Mouse (Mus musculus) liver, embryonic 14.5 days (tissue): ENCODE data around the gene Slc45a1.

Experiments used
- CTCF ChIP-seq: IDR thresholded peaks from 2 replicates; pipeline ENCODE4 v1.5.1; 2016; ENCODE audit warnings: antibody characterized with exemption, low read depth, control low read depth
- EP300 ChIP-seq: IDR thresholded peaks from 2 replicates; pipeline ENCODE4 v1.6.1; 2016; ENCODE audit warnings: antibody characterized with exemption, low read depth

DNA sequence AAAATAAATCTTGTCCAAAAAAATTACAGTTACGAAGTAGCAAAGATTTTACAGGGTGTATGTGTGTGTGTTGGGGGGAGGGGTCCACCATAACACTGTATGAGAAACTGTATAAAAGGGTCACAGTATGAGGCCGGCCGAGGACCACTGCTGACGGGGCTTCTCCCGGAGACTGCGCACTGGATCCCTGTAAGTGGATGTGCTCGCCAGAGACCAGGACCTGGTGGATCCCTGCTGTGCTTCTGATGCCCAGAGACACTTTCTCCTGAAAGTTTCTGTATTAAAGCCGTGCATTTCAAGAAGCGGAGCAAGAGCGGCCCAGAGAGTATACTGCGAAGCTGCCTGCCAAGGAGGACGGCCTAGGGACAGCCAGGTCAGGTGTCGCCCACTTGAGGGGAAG is 29.3 kb downstream of the Slc45a1 start:
- TF ChIP-seq CTCF (no peak), EP300 (no peak)
